Mouse (Mus musculus) lung, postnatal 25 days (tissue): ENCODE measurements around the gene Prkag3.

Source experiments
- DNase-seq: peaks from one replicate; pipeline ENCODE4 v3.0.0; 2022; ENCODE audit warnings: low spot score

Prkag3 gene

DNA sequence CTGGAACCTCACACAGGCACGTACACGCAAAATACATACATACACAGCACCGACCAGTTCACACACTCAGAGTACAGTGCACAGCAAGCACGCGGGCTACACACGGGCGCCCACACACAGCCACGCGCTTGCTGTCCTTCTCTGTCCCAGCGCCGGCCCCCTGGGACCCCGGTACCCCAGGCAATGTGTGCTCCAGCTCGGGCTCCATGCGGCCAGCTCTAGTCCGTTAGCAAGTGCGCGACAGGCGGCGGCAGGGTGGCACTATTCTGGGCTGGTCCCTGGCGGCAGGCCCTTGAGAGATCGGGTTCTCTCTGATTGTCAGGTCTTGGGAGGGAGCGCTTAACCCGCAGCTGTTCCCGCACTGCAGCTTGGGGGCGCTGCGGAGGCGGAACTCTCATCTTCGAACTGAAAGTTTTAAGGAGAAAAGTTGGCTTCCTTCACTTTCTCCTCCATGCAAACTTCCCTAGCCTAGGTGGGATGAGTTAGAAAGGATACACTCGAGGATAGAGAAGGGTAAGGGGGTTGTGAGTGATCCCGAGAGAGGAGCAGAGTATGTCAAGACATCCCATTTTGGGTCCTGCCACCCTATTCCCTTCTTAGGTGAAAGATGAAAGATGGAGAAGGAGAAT lies at the start of gene Prkag3:
Gene Prkag3, minus strand, starts transcription at position 579 of the 629 bp plus-strand sequence.
- peak; percentile 54 for DNase-seq

GRCm38 (mm10) chr1:74797459-74797858 lies 48.4 kb upstream of the Prkag3 start:
- DNase-seq, result no peak

GRCm38 (mm10) chr1:74795145-74795529 lies 46.1 kb upstream of the Prkag3 start:
- DNase-seq, result no peak

GRCm38 (mm10) chr1:74794487-74795144 lies 45.6 kb upstream of the Prkag3 start:
- no peak for DNase-seq

DNA sequence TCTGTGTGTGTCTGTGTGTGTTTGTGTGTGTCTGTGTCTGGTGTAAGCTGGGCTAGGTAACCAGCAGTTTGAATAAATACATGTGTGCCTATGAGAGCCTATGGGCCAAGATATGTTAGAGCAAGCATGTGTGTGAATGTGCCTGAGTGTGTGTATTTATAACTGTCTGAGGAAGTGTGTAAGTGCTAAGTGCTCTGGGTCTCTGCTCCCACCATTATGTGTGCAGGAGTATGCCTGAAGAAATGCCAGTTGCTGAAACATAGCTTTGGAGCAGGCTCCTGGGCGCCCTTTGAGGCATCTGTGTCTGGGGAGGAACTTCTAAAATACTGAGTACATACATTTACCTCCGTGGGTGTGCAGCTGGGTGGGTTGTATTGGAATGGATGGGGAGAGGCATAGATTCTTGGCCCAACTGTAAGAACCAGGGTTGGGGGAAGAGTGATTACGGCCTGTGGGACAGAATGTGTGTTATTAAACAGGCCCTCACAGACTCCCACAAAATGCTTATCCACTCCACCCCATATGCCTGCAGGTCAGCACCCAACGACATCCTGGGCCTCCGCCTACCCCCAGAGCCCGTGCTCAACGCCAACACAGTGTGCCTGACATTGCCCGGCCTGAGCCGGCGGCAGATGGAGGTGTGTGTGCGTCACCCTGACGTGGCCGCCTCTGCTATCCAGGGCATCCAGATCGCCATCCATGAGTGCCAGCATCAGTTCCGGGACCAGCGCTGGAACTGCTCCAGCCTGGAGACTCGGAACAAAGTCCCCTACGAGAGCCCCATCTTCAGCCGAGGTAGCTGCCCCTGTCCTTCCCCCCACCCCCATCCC lies 44.0 kb upstream of the Prkag3 start:
- DNase-seq, result no peak

GRCm38 (mm10) chr1:74791249-74791648 lies 42.2 kb upstream of the Prkag3 start, which contains the start of gene Wnt10a:
Gene Wnt10a, plus strand, starts transcription at chr1:74791516.
- no peak for DNase-seq

DNA sequence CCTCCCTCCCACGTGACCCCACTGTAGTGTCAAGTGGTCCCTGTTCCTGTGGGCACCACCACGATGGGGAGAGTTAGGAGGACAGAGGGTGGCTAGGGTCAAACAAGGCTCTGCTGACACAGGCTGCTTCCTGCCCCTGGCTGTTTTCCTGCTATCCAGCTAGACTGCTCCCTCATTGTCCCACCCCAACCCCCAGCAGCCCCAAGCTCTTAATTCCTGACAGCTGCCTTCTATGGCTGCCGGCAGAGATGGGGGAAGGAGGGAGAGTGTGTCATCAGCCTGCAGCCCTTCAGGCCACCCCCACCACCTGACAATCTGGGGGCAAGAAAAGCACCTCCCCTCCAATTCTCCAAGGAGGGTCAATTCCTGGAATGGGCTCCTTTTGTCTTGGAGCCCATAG lies 41.1 kb upstream of the Prkag3 start:
- DNase-seq, result no peak

GRCm38 (mm10) chr1:74788603-74789176 lies 39.7 kb upstream of the Prkag3 start:
- no peak for DNase-seq

- peak; percentile 80 for DNase-seq
Measured at GRCm38 (mm10) chr1:74787846-74788245, 38.8 kb upstream of the Prkag3 start.

GRCm38 (mm10) chr1:74784041-74784759 lies 35.2 kb upstream of the Prkag3 start:
- peak; percentile 37 for DNase-seq

DNA sequence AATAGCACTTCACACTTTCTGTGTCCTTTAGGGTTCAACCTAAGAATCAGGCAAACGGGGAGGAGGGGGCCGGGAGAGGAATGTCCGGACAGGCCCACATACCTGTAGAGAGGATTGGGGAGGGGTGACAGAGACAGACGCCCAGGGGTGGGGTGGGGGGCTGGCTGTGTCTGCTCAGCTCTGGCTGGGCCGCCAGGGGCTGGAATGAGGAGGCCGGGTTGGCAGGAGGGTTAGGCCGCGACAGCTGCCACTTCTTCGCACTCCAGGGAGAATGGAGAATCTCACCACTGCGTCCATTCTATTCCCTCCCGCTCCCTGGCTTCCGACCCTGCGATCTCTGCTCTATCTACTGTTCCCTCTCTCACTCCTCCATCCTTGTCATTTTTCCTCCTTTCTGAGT lies 34.5 kb upstream of the Prkag3 start:
- no peak for DNase-seq

GRCm38 (mm10) chr1:74782045-74782444 lies 33.0 kb upstream of the Prkag3 start:
- no peak for DNase-seq

DNA sequence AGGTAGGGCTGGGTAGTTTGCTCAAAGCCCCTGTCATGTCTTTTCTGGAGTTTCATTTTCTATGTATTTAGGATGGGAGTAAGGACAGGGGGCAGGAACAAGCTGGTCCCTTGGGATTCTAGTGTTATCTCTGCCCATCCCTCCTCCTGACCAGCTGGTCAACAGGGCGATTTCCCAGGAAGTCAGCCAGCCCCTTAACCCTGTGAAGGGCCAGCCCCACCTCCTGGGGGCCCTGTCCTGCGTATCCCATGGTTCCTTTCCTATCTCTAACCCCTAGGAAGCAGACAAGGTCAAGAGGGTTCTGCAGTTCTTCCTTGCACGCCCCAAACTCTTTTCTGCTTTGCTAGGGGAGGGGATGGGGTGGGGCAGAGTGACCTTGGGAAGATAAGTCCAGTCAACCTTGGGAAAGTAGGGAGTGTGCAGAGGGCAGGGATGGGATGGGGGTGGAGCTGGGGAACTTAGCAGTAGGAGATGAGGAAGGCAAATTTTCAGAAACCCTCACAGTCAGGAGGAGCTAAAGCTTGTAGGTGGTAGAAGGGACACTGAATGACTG lies 30.0 kb upstream of the Prkag3 start:
- no peak for DNase-seq

GRCm38 (mm10) chr1:74775816-74776215 lies 26.8 kb upstream of the Prkag3 start:
- DNase-seq, result no peak

GRCm38 (mm10) chr1:74774062-74774461 lies 25.0 kb upstream of the Prkag3 start:
- DNase-seq, result no peak

- peak; percentile 88 for DNase-seq
Measured at GRCm38 (mm10) chr1:74773136-74773535, 24.1 kb upstream of the Prkag3 start.

GRCm38 (mm10) chr1:74771931-74772620 lies 23.1 kb upstream of the Prkag3 start:
- no peak for DNase-seq

DNA sequence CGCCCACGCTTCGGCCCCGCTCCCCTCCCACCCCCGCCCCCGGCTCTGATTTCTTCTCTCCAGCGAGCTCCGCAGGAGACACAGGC lies 22.7 kb upstream of the Prkag3 start, which contains the start of gene Wnt6:
Gene Wnt6, plus strand, starts transcription at position 48 of the 86 bp plus-strand sequence.
- DNase-seq, result no peak

DNA sequence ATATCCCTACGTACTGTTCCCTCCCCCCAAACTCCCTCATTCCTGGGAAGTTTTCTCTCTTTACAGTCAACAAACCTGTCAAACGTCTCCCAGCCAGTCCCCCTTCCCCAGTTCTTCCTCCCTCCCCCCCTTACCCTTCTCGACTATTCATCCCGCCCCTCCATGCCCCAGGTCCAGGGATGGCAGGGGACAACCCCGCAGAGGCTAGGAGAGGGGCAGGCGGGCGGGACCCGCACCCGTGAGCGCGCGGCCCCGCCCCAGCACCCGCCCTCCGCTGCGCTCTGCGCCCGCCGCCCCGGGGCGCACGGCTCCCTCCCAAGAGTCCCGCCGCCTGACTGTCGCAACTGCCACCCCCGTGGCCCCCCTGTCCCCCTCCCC lies 22.4 kb upstream of the Prkag3 start:
- no peak for DNase-seq

GRCm38 (mm10) chr1:74770727-74771466 lies 21.9 kb upstream of the Prkag3 start:
- no peak for DNase-seq

- DNase-seq, result peak; percentile 61
Measured at GRCm38 (mm10) chr1:74763081-74763480, 14.1 kb upstream of the Prkag3 start.
